Mouse (Mus musculus) thymus, adult 2 months (tissue): ENCODE measurements around the gene Gabrb1.

Experiments
- CTCF ChIP-seq: fragments of 200-500 bp; IDR thresholded peaks from 2 replicates; pipeline ENCODE4 v1.5.1; 2012; ENCODE audit warnings: mild to moderate bottlenecking, control low read depth, low read length, moderate library complexity, borderline replicate concordance; ENCODE audit not compliant: control insufficient read depth, poor library complexity, insufficient read depth; ENCODE audit errors: extremely low read depth
- POLR2A ChIP-seq: fragments of 200-500 bp; IDR thresholded peaks from 2 replicates; pipeline ENCODE4 v1.6.1; 2012; ENCODE audit warnings: mild to moderate bottlenecking, low read length, control low read depth, moderate library complexity; ENCODE audit not compliant: control insufficient read depth, poor library complexity, insufficient read depth; ENCODE audit errors: extremely low read depth

DNA sequence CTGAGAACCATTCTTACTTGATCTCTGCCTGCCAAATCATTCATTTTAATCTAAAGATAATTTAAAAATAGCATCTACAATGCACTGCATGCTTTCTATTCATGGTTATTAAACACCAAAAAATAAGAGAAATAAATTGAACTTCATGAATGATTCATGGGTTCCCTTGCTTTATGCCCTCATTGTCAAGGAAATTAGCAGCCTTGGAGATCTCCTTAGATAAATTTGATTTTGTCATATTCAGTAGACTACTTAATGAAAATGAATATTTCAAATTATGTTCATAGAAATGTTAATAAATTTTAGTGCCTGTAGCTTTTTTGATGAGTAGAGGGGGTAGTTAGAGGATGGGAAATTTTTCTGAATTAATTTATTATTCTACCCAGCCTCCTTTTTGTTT, 379.0 kb downstream of the Gabrb1 start:
- TF ChIP-seq CTCF (no peak), POLR2A (no peak)
